Mouse (Mus musculus) bone marrow, adult 2 months (tissue): ENCODE measurements around the gene Pigyl.

Experiments
- CTCF ChIP-seq: fragments of 200-500 bp; IDR thresholded peaks from 2 replicates; pipeline ENCODE4 v1.5.1; 2011; ENCODE audit warnings: low read length, control low read depth; ENCODE audit not compliant: control insufficient read depth, insufficient read depth
- POLR2A ChIP-seq: fragments of 200-500 bp; IDR thresholded peaks from 2 replicates; pipeline ENCODE4 v1.6.1; 2011; ENCODE audit warnings: low read depth, mild to moderate bottlenecking, control low read depth, low read length, borderline replicate concordance; ENCODE audit not compliant: control insufficient read depth

DNA sequence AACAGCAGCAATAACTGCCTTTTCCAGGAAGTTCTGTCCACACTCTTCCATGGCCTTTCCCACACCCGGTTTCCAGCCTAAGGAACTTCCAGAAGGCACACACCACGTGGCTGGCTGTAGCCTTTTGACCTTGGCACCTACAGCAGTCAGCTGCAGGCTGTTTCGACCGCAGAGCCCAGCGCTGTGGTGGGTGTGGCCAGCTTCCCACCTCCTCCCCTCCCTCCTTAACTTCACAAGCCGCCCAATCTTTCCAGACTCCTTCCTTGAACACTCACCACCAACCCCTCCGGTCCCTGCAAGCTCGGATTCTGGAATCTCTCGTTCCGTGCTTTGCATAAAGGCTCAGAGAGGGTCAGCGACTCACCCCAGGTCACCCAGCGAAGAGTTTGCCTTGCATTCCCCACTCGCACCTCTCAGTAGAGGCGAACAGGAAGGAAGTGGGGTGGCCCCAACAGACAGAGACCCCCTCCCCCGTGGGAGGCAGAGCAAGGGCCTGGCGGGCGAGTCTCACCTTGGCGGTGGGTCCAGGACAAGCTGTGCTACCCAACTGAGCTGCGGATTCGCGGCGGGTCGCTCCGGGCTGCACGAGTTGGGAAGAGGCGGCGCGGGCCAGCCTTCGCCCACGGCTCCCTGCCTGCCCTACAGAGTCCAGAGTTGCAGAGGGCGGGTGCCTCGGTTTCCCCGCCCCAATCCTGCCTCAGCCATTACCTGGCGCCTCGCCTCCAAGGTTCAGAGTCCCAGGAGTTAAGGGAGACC is 25.2 kb upstream of the Pigyl start:
- TF ChIP-seq CTCF (no peak), POLR2A (peak; percentile 21; the same call in 1 of the 2 replicates)
